Mouse (Mus musculus) WW6 (cell line): Measurements from ENCODE around the gene Mrps9.

ENCODE experiments used
- DNase-seq: peaks from one replicate; pipeline ENCODE4 v3.0.0-alpha.2; 2013; ENCODE audit warnings: low read depth, low spot score

Gene Mrps9

DNA sequence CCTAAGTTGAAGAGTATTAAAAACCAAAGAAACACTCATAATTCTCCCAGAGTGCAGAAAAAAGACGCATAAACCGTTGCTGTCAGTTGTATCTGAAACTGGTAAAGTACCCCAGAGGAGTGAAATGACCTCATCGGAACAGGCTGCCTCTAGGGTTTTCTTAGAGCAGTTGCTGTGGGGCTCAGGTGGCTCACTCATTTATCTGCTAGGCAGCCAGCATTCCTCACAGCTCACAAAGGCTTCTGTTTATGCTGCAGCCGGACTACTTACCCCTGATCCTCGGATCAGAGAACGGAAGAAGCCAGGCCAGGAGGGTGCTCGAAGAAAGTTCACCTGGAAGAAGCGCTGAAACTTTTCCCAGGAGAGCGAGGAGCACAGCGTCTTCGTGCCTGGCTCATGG is 54.1 kb downstream of the Mrps9 start:
- no peak for DNase-seq

DNA sequence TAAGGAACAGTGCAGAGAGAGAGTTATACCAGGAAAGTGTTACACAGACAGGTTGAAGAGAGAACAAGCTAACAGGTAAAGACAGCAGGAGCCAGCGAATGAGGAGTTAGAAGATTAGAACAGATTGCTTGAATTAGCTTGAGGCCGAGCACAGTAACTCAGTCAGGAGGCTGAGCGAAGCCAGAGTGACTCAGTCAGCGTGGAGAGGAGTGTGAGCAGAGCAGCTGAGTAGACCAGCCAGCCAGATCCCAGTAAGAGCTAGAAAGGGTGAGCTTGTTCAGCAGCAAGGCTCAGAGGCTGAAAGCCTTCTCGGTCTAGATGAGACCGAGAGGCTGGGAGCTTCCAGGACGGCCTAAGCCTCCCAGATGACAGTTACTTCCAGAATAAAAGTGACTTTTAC is 55.7 kb downstream of the Mrps9 start:
- no peak for DNase-seq

DNA sequence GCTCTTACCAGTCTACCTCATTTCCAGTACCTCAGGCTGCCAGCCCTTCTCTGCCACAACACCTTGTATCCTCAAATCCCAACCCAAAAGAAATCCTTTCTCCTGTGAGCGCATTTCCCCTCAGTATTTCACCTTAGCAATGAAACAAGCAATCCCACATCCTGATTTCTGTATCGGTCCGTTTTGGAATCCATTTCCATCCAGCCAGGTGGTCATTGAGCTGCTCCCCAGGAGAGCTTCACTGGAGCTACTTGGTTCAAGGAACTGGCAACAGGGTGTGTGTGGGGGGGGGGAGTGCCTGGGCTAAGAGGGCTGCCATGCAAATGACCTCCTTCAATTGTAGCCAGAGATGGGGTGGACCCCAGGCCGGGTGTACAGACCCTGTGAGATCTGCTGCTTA is 56.1 kb downstream of the Mrps9 start:
- no peak for DNase-seq

DNA sequence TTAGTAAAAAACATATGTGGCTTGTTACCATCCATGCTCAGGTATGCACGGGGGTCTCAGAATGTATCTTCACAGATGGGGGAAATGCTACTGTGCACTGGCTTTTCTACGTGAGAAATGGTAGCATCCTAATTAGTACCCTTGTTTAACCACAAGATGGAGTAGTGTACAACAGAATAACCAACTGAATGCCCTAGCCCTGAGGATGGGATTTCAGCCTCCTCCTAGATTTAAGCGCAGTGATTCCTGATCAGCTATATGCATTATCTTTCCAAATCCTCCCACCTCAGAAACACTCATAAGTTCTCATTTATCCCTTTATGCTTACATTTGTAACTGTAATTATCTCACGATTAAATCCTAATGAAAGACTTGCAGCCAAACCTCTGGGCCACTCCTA is 64.0 kb downstream of the Mrps9 start:
- no peak for DNase-seq

DNA sequence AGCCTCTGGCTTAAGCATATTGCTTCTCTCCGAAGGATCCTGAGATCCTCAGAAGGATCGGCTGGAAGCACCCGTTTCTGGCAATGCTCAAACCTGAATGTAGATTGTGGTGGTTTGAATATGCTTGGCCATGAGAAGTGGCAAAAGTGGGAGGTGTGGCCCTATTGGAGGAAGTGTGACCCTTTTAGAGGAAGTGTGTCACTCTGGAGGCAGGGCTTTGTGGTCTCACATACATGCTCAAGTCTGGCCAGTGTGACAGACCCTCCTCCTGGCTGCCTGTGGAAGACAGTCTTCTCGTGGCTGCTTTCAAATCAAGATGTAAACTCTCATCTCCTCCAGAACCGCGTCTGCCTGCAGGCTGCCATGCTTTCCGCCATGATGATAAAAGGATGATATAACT is 65.7 kb downstream of the Mrps9 start:
- DNase-seq: no peak

DNA sequence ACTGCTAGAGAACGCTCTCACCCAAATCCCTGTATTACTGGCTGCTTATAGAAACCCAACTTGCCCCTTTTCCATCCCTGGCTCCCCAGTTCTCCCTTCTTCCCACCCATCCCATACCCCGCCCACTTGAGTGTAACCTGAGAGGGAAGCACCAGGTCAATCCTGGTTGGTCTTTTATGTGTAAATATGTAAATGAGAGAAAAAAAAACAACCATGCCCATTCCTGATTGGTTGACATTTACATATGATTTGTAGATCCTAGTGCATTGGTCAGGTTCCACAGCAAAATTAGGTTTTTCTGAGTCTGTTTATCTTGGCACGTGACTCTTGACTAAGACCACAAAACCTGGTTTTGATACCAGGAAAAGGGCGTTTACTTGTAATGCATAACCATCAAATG is 66.9 kb downstream of the Mrps9 start:
- peak; percentile 40 for DNase-seq

DNA sequence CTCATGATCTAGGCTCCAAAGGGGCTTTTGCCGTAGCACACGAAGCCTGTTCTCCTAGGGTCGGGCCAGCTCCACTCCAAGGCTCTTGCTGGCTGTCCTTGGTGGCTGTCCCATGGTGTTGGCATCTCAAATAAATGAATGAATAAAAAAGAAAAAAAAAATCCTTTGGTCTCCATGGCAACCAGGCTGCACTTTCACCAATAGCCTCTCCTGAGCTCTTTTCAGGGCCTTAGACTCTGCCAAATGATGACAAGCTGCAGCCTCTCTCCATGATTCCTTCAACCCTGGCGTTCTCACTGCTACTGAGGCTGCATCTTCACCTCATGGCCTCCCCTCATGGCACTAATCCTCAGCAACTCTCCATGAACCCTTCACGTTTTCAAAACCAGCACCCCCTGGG is 72.9 kb downstream of the Mrps9 start:
- no peak for DNase-seq

DNA sequence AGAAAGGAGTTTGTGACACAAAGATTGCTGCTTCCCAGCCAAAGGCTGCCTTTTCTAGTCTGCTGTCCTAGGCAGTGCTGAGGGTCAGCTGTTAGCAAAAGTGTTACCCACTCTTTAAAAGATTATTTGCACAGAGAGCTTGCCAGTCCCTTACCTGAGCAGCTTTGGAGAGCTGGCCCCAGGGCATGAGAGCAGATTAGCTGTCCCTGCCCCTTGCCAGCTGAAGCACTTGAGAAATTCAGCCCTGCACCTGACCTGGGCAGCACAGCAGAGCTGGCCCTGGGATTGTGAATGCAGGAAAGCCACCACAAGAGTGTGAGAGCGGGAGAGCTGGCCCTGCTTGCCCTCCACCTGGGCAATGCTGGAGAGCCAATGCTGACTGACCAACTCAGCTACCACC is 82.6 kb downstream of the Mrps9 start:
- no peak for DNase-seq

DNA sequence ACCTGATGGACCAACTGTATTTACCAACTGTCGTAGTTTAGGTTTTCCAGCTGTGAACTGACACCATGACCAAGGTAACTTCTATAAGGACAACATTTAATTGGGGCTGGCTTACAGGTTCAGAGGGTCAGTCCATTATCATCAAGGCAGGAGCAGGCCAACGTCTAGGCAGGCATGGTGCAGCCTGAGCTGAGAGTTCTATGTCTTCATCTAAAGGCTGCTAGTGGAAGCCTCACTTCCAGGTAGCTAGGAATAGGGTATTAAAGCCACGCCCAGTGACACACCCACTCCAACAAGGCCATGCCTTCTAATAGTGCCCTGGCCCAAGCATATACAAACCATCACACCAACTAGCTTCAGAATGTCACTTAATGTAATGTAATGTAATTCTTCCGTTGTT is 97.5 kb downstream of the Mrps9 start:
- DNase-seq: no peak

DNA sequence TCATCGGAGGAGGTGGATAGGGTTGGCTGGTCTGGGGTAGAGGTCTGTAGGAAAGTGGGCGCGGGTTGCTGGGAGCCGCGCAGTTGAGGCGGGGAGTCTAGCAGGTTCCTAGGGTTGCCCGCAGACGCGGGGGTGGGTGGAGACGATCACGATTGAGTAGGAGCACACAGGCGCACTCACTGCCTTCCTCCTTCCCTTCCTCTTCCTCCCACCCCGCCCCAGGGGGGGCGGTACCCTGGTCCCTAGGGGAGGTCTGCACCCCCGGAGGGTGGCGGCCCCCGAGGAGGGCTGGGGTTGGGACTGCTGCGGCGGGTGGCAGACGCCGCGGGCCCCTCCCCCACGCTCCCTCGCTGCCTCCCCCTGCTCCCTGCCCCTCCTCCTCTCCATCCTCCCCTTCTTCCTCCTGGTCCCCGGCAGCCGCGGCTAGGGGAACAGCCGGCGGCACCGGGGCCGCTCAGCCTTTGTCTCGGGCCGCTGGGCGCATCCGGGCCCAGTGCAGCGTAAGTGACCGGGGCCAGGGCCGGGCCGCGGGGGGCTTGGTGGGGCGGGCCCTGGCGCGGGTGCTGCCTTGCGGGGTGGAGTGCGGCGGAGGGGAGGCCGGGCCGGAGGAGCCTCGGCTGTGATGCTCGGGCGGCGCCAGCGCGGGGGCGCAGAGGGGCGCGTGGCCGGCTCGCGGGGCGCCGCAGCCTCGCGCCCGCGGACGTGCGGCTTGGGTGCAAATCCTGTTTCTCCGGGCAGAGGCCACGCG is 101.9 kb downstream of the Mrps9 start, which contains the start of gene Gpr45:
Gene Gpr45 (plus strand): TSS at position 139 of the 748 bp plus-strand sequence.
- DNase-seq: no peak

DNA sequence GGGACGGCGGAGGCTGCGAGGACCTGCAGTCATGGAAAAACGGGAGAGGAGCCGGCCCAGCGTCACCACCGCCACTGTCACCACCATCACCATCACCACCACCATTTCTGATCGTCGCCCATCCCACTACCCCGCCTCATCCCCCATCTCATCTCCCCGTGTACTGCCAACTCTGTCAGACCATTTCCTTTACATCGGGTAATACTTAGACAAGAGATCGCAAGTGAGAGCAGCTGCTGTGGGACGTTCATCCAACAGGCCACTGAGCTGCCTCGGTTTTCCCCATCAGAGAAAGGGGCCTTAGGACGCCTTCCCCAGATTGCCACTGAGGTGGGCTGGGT is 102.4 kb downstream of the Mrps9 start:
- DNase-seq: no peak
